Mouse (Mus musculus) liver, adult 2 months (tissue): ENCODE data around the gene Pdzd9. TPM values are rescaled to one million over a fixed set of nuclear protein-coding genes. Genes with fewer than 3 reads are reported as not detected.

ENCODE experiments used
- DNase-seq: peaks from one replicate; pipeline ENCODE4 v3.0.0-alpha.2; 2011; ENCODE audit warnings: low read depth, low spot score; ENCODE audit errors: extremely low read depth
- H3K27ac ChIP-seq: fragments of 200-500 bp; replicated peaks from 2 replicates; pipeline ENCODE4 v1.5.1; 2012; ENCODE audit warnings: low read depth, mild to moderate bottlenecking, control low read depth, inconsistent platforms, low read length; ENCODE audit not compliant: insufficient read depth
- H3K27me3 ChIP-seq: fragments of 200-500 bp; 2 replicates; pipeline ENCODE4 v1.6.1; 2012; ENCODE audit warnings: mild to moderate bottlenecking, moderate library complexity, low read length, inconsistent platforms; ENCODE audit not compliant: control insufficient read depth, insufficient read depth
- H3K36me3 ChIP-seq: fragments of 200-500 bp; 2 replicates; pipeline ENCODE4 v1.6.1; 2012; ENCODE audit warnings: low read length, inconsistent platforms; ENCODE audit not compliant: control insufficient read depth, insufficient read depth
- H3K4me1 ChIP-seq: fragments of 200-500 bp; 2 replicates; pipeline ENCODE4 v1.6.1; 2011; ENCODE audit warnings: low read length; ENCODE audit not compliant: control insufficient read depth, insufficient read depth
- H3K4me3 ChIP-seq: fragments of 200-500 bp; 2 replicates; pipeline ENCODE4 v1.5.1; 2011; ENCODE audit warnings: low read depth, mild to moderate bottlenecking, control low read depth, low read length, moderate library complexity; ENCODE audit not compliant: insufficient read depth
- H3K79me2 ChIP-seq: fragments of 200-500 bp; 2 replicates; pipeline ENCODE4 v1.6.1; 2012; ENCODE audit warnings: inconsistent platforms, mild to moderate bottlenecking, low read length, moderate library complexity; ENCODE audit not compliant: control insufficient read depth, insufficient read depth
- H3K9ac ChIP-seq: fragments of 200-500 bp; 2 replicates; pipeline ENCODE4 v1.6.1; 2012; ENCODE audit warnings: low read depth, mild to moderate bottlenecking, control low read depth, inconsistent platforms, low read length
- CTCF ChIP-seq: fragments of 200-500 bp; IDR thresholded peaks from 2 replicates; pipeline ENCODE4 v1.5.1; 2011; ENCODE audit warnings: low read depth, low read length, control low read depth
- POLR2A ChIP-seq: fragments of 200-500 bp; IDR thresholded peaks from 2 replicates; pipeline ENCODE4 v1.6.1; 2011; ENCODE audit warnings: low read length, control low read depth; ENCODE audit not compliant: insufficient read depth; ENCODE audit errors: extremely low read depth
- WGBS: fragments of 180-500 bp; shearing (Covaris S2); methylation state at CpG from one replicate; pipeline ENCODE4 v1.1.7; 2018; 5-methylcytosine and 5-hydroxymethylcytosine counted together
- polyA plus RNA-seq: library from polyadenylated mRNA; depleted of rRNA; stranded (reverse); fragments of >200 nt; gene quantifications from 2 replicates; pipeline ENCODE4 v1.2.3, GENCODE M21; 2012
- total RNA-seq: library from RNA; depleted of rRNA; stranded (reverse); fragments of >200 nt; gene quantifications from 2 replicates; pipeline ENCODE4 v1.2.3, GENCODE M21; 2014

Gene Pdzd9
- total and polyA plus RNA-seq, 2 experiments = not detected

- H3K27me3 ChIP-seq = no peaks in the 10 kb centered on the region
- peak overlapping the region; percentile 96 for H3K9ac ChIP-seq
- H3K27ac ChIP-seq = peak overlapping the region; percentile 93
- under 1% methylated on average over 32 of the region's 32 CpGs for WGBS
- H3K36me3 ChIP-seq = peaks cover 24% of the 10 kb centered on the region; the same call in 1 of the 2 replicates
- DNase-seq = peak; percentile 62
- H3K4me3 ChIP-seq = peak overlapping the region; percentile 94
- TF ChIP-seq POLR2A = no peak
- TF ChIP-seq CTCF = no peak
- H3K4me1 ChIP-seq = peaks cover 8% of the 10 kb centered on the region
- H3K79me2 ChIP-seq = peaks cover 16% of the 10 kb centered on the region; the same call in 1 of the 2 replicates
Observed at GRCm38 (mm10) chr7:120635362-120635781, 34.8 kb downstream of the Pdzd9 start.

DNA sequence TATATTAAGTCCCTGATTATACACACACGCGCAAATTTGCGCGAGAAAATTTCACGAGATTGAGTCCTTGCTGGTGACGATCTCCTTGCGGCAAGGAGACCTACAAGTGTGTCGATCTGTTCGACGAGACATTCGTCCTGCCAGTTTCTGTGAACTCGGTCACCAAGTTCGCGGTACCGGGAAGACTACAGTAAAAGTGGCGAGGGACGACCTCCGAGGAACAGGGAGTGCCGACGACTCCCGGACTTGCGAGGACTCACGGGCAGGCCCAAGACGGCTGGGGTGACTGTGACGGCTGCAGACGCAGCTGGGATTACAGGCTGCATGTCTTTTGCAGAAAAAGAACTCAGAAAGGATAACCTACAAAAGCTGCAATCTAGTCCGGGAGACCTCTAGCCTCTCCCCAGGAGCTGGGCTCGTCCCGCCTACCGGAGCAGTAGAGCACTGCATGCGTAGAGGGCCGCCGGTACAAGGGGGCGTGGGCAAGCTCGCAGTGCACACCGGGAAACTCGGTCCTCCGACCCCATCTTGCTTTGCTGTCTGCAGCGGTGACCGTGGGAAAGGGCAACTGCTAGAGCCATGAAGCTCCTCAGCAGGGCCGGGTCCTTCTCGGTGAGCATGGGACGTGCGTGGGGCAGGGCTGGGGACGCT is 35.3 kb downstream of the Pdzd9 start, which contains the start of gene Uqcrc2:
TSS of gene Uqcrc2 (plus strand) at position 466 of the 651 bp plus-strand sequence.
- Histone ChIP-seq H3K4me1 (peaks cover 8% of the 10 kb centered on the region), H3K27ac (peak within 1 kb of the TSS; percentile 93), H3K9ac (peak within 1 kb of the TSS; percentile 96), H3K4me3 (peak within 1 kb of the TSS; percentile 94), H3K79me2 (peaks cover 16% of the 10 kb centered on the region; the same call in 1 of the 2 replicates), H3K36me3 (peaks cover 20% of the 10 kb centered on the region; the same call in 1 of the 2 replicates), H3K27me3 (no peaks in the 10 kb centered on the region)
- peak; percentile 88 for DNase-seq
- WGBS = 1% methylated on average over 45 of the region's 45 CpGs
- TF ChIP-seq CTCF (peak; percentile 54), POLR2A (0 out of 2 replicates have a peak, but pooled peaks have one; percentile 27)

GRCm38 (mm10) chr7:120634301-120634700 is 35.8 kb downstream of the Pdzd9 start:
- DNase-seq = no peak
- whole genome bisulfite sequencing = 6% methylated on average over 9 of the region's 9 CpGs
- peaks cover 8% of the 10 kb centered on the region for H3K4me1 ChIP-seq
- peaks cover 16% of the 10 kb centered on the region; the same call in 1 of the 2 replicates for H3K79me2 ChIP-seq
- H3K27ac ChIP-seq = peak overlapping the region; percentile 68; the same call in 1 of the 2 replicates
- TF ChIP-seq CTCF = no peak
- TF ChIP-seq POLR2A = no peak
- H3K36me3 ChIP-seq = peaks cover 15% of the 10 kb centered on the region; the same call in 1 of the 2 replicates
- peak overlapping the region; percentile 96; the same call in 1 of the 2 replicates for H3K9ac ChIP-seq
- peak overlapping the region; percentile 94 for H3K4me3 ChIP-seq
- no peaks in the 10 kb centered on the region for H3K27me3 ChIP-seq

- H3K4me3 ChIP-seq = no peak overlapping the region
- TF ChIP-seq CTCF (no peak), POLR2A (no peak)
- peaks cover 8% of the 10 kb centered on the region for H3K4me1 ChIP-seq
- peaks cover 13% of the 10 kb centered on the region; the same call in 1 of the 2 replicates for H3K79me2 ChIP-seq
- no peaks in the 10 kb centered on the region for H3K27me3 ChIP-seq
- DNase-seq = peak; percentile 26
- H3K9ac ChIP-seq = no peak overlapping the region
- peaks cover 2% of the 10 kb centered on the region; the same call in 1 of the 2 replicates for H3K36me3 ChIP-seq
- H3K27ac ChIP-seq = no peak overlapping the region
- WGBS = 73% methylated on average over 1 of the region's 1 CpGs
Observed at GRCm38 (mm10) chr7:120632518-120632917, 37.6 kb downstream of the Pdzd9 start.

DNA sequence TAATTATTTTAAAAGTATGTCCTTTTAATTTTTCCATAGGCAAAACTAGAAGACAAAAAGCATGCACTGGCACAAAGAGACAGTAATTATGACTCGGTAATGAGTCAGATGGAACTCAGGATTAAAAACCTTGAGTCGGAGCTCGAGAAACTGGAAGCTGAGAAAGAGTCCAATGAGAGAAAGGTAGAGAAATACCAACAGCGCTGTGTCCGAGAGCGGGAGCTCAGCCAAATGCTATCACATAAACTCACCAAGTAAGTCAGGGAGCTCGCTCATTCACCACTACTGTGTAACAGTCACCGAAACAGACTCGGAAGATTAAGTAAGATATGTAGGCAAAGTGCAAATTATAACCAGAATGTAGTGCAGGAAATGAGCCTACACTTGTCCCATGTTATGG is 49.3 kb downstream of the Pdzd9 start:
- Histone ChIP-seq H3K4me3 (no peak overlapping the region), H3K9ac (no peak overlapping the region), H3K36me3 (no peaks in the 10 kb centered on the region), H3K27ac (no peak overlapping the region), H3K27me3 (no peaks in the 10 kb centered on the region), H3K79me2 (no peaks in the 10 kb centered on the region), H3K4me1 (no peaks in the 10 kb centered on the region)
- 92% methylated on average over 9 of the region's 9 CpGs for WGBS
- DNase-seq = no peak
- TF ChIP-seq POLR2A (no peak), CTCF (no peak)
